Mouse (Mus musculus) adrenal gland, postnatal 25 days (tissue): ENCODE data around the gene Ppfia3. TPM values are rescaled to one million over a fixed set of nuclear protein-coding genes. Genes with fewer than 3 reads are reported as not detected.

Source experiments
- DNase-seq: peaks from one replicate; pipeline ENCODE4 v3.0.0; 2021; ENCODE audit warnings: mixed read lengths
- total RNA-seq: library from RNA; stranded (reverse); gene quantifications from 2 replicates; pipeline ENCODE4 v1.2.3, GENCODE M21; 2021

The Ppfia3 gene
- total RNA-seq, 1 experiment from 2014 or later: 2.9 TPM

- DNase-seq: no peak
Observed at GRCm38 (mm10) chr7:45312686-45313453, 53.9 kb downstream of the Ppfia3 start.

GRCm38 (mm10) chr7:45312023-45312422 is 54.8 kb downstream of the Ppfia3 start:
- no peak for DNase-seq

GRCm38 (mm10) chr7:45309455-45309854 is 57.4 kb downstream of the Ppfia3 start:
- peak; percentile 53 for DNase-seq

GRCm38 (mm10) chr7:45308551-45309240 is 58.1 kb downstream of the Ppfia3 start:
- no peak for DNase-seq

- DNase-seq: peak; percentile 67
Observed at GRCm38 (mm10) chr7:45305275-45305674, 61.5 kb downstream of the Ppfia3 start.

GRCm38 (mm10) chr7:45304869-45305268 is 62.0 kb downstream of the Ppfia3 start:
- no peak for DNase-seq

GRCm38 (mm10) chr7:45302626-45303025 is 64.2 kb downstream of the Ppfia3 start:
- DNase-seq: no peak

GRCm38 (mm10) chr7:45300270-45300669 is 66.5 kb downstream of the Ppfia3 start:
- peak; percentile 72 for DNase-seq

- no peak for DNase-seq
Observed at GRCm38 (mm10) chr7:45299752-45300151, 67.1 kb downstream of the Ppfia3 start.

- DNase-seq: no peak
Observed at GRCm38 (mm10) chr7:45297563-45297962, 69.3 kb downstream of the Ppfia3 start.

GRCm38 (mm10) chr7:45296626-45297025 is 70.2 kb downstream of the Ppfia3 start:
- no peak for DNase-seq

Other genes starting within 250 kb of the Ppfia3 start
- 1,211 and 1,259 TPM in 2 replicates for gene Rps11, start 242.6 kb downstream of the Ppfia3 start, total RNA-seq
- 1,469 and 1,540 TPM in 2 replicates for gene Rpl13a, start 238.3 kb downstream of the Ppfia3 start, total RNA-seq
- gene Gm45713, start 230.8 kb downstream of the Ppfia3 start, total RNA-seq: not detected in 2 replicates
- 29.1 and 32.1 TPM in 2 replicates for gene Flt3l, start 230.6 kb downstream of the Ppfia3 start, total RNA-seq
- gene Pih1d1, start 212.7 kb downstream of the Ppfia3 start, total RNA-seq: 61.7 and 74.3 TPM in 2 replicates
- 79.2 and 106 TPM in 2 replicates for gene Aldh16a1, start 212.4 kb downstream of the Ppfia3 start, total RNA-seq
- gene Slc17a7, start 203.1 kb downstream of the Ppfia3 start, total RNA-seq: 0.15 and 0.33 TPM in 2 replicates
- not detected in 2 replicates for gene Gfy, start 187.4 kb downstream of the Ppfia3 start, total RNA-seq
- gene Pth2, start 186.0 kb downstream of the Ppfia3 start, total RNA-seq: not detected in 2 replicates
- 0.12 TPM in 1 of 2 replicates, not detected in the other for gene Ccdc155, start 162.1 kb downstream of the Ppfia3 start, total RNA-seq
- gene Dkkl1, start 154.9 kb downstream of the Ppfia3 start, total RNA-seq: not detected in 2 replicates
- gene Tead2, start 151.3 kb downstream of the Ppfia3 start, total RNA-seq: 15.0 and 15.3 TPM in 2 replicates
- 2.7 TPM in 2 replicates for gene Cd37, start 127.9 kb downstream of the Ppfia3 start, total RNA-seq
- gene Slc6a16, start 125.9 kb downstream of the Ppfia3 start, total RNA-seq: not detected in 2 replicates
- gene Slc6a21, start 89.5 kb downstream of the Ppfia3 start, total RNA-seq: not detected in 2 replicates
- 9.3 and 14.2 TPM in 2 replicates for gene Trpm4, start 33.2 kb downstream of the Ppfia3 start, total RNA-seq
- gene Hrc, start 31.7 kb downstream of the Ppfia3 start, total RNA-seq: 0.18 TPM in 1 of 2 replicates, not detected in the other
- gene Lin7b, start 3.6 kb upstream of the Ppfia3 start, total RNA-seq: 8.7 TPM in 1 of 2 replicates, not detected in the other
- gene Snrnp70, start 28.7 kb upstream of the Ppfia3 start, total RNA-seq: 361 and 425 TPM in 2 replicates
- gene Kcna7, start 38.6 kb upstream of the Ppfia3 start, total RNA-seq: not detected in 2 replicates
- gene Ntf5, start 46.7 kb upstream of the Ppfia3 start, total RNA-seq: not detected in 2 replicates
- gene Lhb, start 53.8 kb upstream of the Ppfia3 start, total RNA-seq: not detected in 2 replicates
- 39.4 and 44.2 TPM in 2 replicates for gene Gys1, start 67.8 kb upstream of the Ppfia3 start, total RNA-seq
- 50.7 and 51.6 TPM in 2 replicates for gene Ruvbl2, start 71.1 kb upstream of the Ppfia3 start, total RNA-seq
- 786 and 951 TPM in 2 replicates for gene Ftl1, start 92.9 kb upstream of the Ppfia3 start, total RNA-seq
- gene Bax, start 99.9 kb upstream of the Ppfia3 start, total RNA-seq: 61.4 and 68.8 TPM in 2 replicates
- 0.46 and 0.67 TPM in 2 replicates for gene Tulp2, start 114.9 kb upstream of the Ppfia3 start, total RNA-seq
- gene Gm45808, start 119.8 kb upstream of the Ppfia3 start, total RNA-seq: 21.0 and 40.1 TPM in 2 replicates
- gene Dhdh, start 121.8 kb upstream of the Ppfia3 start, total RNA-seq: 62.3 and 75.5 TPM in 2 replicates
- 220 and 264 TPM in 2 replicates for gene Nucb1, start 143.4 kb upstream of the Ppfia3 start, total RNA-seq
- gene Ppp1r15a, start 159.2 kb upstream of the Ppfia3 start, total RNA-seq: 28.0 and 29.6 TPM in 2 replicates
- 3.2 and 3.3 TPM in 2 replicates for gene Plekha4, start 159.3 kb upstream of the Ppfia3 start, total RNA-seq
- 0.95 and 1.0 TPM in 2 replicates for gene Hsd17b14, start 187.9 kb upstream of the Ppfia3 start, total RNA-seq
- gene Bcat2, start 203.1 kb upstream of the Ppfia3 start, total RNA-seq: 218 and 244 TPM in 2 replicates
- not detected in 2 replicates for gene Fgf21, start 248.5 kb upstream of the Ppfia3 start, total RNA-seq